8 mouse cellular contexts compared by ENCODE assay signal in the genomic region with DNA sequence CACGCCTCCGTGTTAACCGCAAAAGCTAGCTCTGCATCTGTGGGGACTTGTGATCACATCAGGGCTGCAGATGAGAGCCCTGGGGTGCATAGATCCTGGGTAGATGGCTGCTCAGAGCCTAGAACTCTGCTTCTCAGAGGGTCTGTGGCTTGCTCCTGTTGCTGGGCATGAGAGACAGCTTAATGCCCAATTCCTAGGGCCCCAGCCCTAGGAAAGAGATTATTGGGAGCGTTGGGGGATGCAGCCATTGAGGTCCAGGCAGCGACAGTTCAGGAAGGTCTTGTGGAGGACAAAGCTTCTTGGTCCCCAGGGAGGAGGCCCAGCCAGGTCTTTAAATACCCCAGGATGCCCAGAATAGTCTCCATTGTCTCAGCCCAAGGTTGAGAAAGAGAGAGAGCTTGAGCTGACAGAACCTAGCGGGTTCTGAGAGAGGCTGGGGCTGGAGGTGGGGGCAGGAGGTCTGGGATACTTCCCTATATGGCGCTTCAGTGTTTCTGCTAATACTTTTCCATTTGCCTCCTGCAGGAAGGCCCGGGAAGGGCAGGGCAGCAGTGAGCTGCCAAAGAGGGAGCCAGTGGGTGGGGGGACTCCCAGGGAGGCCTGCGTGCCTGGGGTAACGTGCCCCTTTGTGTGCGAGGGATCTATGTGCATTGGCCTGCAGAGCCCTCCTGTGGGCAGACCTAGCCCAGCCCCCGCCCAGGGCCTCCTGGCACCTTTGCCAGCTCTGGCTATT. TPM values are rescaled to one million over a fixed set of nuclear protein-coding genes. Genes with fewer than 3 reads are reported as not detected.
DNase-seq lines count a peak whose midpoint lies in the region; ATAC-seq and TF ChIP-seq lines count a peak whose summit lies in the region.

No protein-coding gene starts in this region.

- H3K27me3 ChIP-seq in testis, adult 2 months (ENCODE audit: control insufficient read depth, insufficient read depth, low read length) = no peaks in the 10 kb centered on the region
- no peaks in the 10 kb centered on the region for H3K27me3 ChIP-seq in forebrain, embryonic 12.5 days
- H3K27me3 ChIP-seq in limb, embryonic 12.5 days = no peaks in the 10 kb centered on the region

- TF ChIP-seq CTCF in testis, adult 2 months (IDR thresholded peaks at IDR 0.05; ENCODE audit: control insufficient read depth, insufficient read depth, insufficient replicate concordance, low read depth, low read length) = peak; percentile 27; the same call in 1 of the 2 replicates

- intact Hi-C loops in heart, postnatal 25 days (cut with DNase I) = loop anchor here (2.0 kb wide), 1 partner anchor 20 kb away; a partner anchor contains a TSS

- DNase-seq in testis, postnatal 14 days (ENCODE audit: low spot score) = no peak
- peak; percentile 81 for DNase-seq in heart, postnatal 25 days (ENCODE audit: low spot score)
- peak; percentile 81 for DNase-seq in skeletal muscle tissue, adult 2 months (ENCODE audit: low read depth, low spot score)
- no peak for DNase-seq in spleen, postnatal 10 days (ENCODE audit: low spot score in 2 of 2)

- 10% methylated on average over 12 of the region's 12 CpGs for WGBS in forebrain, embryonic 12.5 days
- 18% methylated on average over 12 of the region's 12 CpGs for WGBS in limb, embryonic 12.5 days

- peaks cover 8% of the 10 kb centered on the region for H3K4me1 ChIP-seq in testis, adult 2 months (ENCODE audit: control insufficient read depth, insufficient read depth, low read length)
- peaks cover 55% of the 10 kb centered on the region for H3K4me1 ChIP-seq in forebrain, embryonic 12.5 days
- H3K4me1 ChIP-seq in limb, embryonic 12.5 days (replicated peaks) = peaks cover 73% of the 10 kb centered on the region

- H3K4me2 ChIP-seq in forebrain, embryonic 12.5 days = 0 out of 2 replicates have a peak overlapping the region, but pooled peaks have one; percentile 15
- H3K4me2 ChIP-seq in limb, embryonic 12.5 days = peak overlapping the region; percentile 19; the same call in 1 of the 2 replicates

- TF ChIP-seq POLR2A in testis, adult 2 months (IDR thresholded peaks at IDR 0.05; ENCODE audit: control insufficient read depth, low read depth, low read length) = no peak

- H3K4me3 ChIP-seq in testis, adult 2 months (ENCODE audit: control insufficient read depth, low read depth, low read length) = no peak overlapping the region
- H3K4me3 ChIP-seq in forebrain, embryonic 12.5 days (replicated peaks) = no peak overlapping the region
- H3K4me3 ChIP-seq in limb, embryonic 12.5 days (replicated peaks) = no peak overlapping the region

- no peaks in the 10 kb centered on the region for H3K9me3 ChIP-seq in forebrain, embryonic 12.5 days
- no peaks in the 10 kb centered on the region for H3K9me3 ChIP-seq in limb, embryonic 12.5 days

- H3K27ac ChIP-seq in testis, adult 2 months (ENCODE audit: control insufficient read depth, insufficient read depth, low read depth, low read length) = peak overlapping the region; percentile 25
- H3K27ac ChIP-seq in forebrain, embryonic 12.5 days = peak overlapping the region; percentile 62
- peak overlapping the region; percentile 79 for H3K27ac ChIP-seq in limb, embryonic 12.5 days

- ATAC-seq in forebrain, embryonic 12.5 days (ENCODE audit: low FRiP score) = peak; percentile 34; the same call in 1 of the 2 replicates
- ATAC-seq in limb, embryonic 12.5 days (ENCODE audit: insufficient number of reproducible peaks, insufficient read depth, low FRiP score, low TSS enrichment, low read depth) = no peak
- no peak for ATAC-seq in CD4-positive, CD25-positive, alpha-beta regulatory T cell, adult 4 months

- no peak overlapping the region for H3K9ac ChIP-seq in forebrain, embryonic 12.5 days
- H3K9ac ChIP-seq in limb, embryonic 12.5 days (replicated peaks) = 0 out of 2 replicates have a peak overlapping the region, but pooled peaks have one; percentile 31

- H3K36me3 ChIP-seq in testis, adult 2 months (ENCODE audit: control insufficient read depth, insufficient read depth, low read length) = no peaks in the 10 kb centered on the region
- no peaks in the 10 kb centered on the region for H3K36me3 ChIP-seq in forebrain, embryonic 12.5 days (replicated peaks)
- no peaks in the 10 kb centered on the region for H3K36me3 ChIP-seq in limb, embryonic 12.5 days

RNA-seq across cellular contexts. Expression of a gene that starts 20.2 kb away (rescaled TPM):
- 6.0 and 7.4 TPM in 2 replicates for polyA plus RNA-seq in testis, adult 2 months (2012; rRNA removed)
- polyA plus RNA-seq in forebrain, embryonic 12.5 days (2016; fragmentation: Nextera tagmentation; extraction: Ambion mirVana) = 8.0 and 8.9 TPM in 2 replicates
- 100 to 1,000 TPM; 249 to 297 TPM for total RNA-seq in heart, postnatal 25 days (2021)
- 14.3 and 18.8 TPM in 2 replicates for polyA plus RNA-seq in limb, embryonic 12.5 days (2016; fragmentation: Nextera tagmentation; extraction: Ambion mirVana)
- not detected for polyA plus RNA-seq in CD4-positive, CD25-positive, alpha-beta regulatory T cell, adult 4 months (2017; shearing (Covaris generic))

RNA-seq across cellular contexts. Expression of a gene that starts 35.7 kb away (rescaled TPM):
- 1,386 and 1,446 TPM in 2 replicates for polyA plus RNA-seq in testis, adult 2 months (2012; rRNA removed)
- polyA plus RNA-seq in forebrain, embryonic 12.5 days (2016; fragmentation: Nextera tagmentation; extraction: Ambion mirVana) = not detected in 2 replicates
- total RNA-seq in heart, postnatal 25 days (2021) = not detected
- polyA plus RNA-seq in limb, embryonic 12.5 days (2016; fragmentation: Nextera tagmentation; extraction: Ambion mirVana) = not detected in 2 replicates
- polyA plus RNA-seq in CD4-positive, CD25-positive, alpha-beta regulatory T cell, adult 4 months (2017; shearing (Covaris generic)) = not detected

RNA-seq across cellular contexts. Expression of a gene that starts 58.4 kb away (rescaled TPM):
- polyA plus RNA-seq in testis, adult 2 months (2012; rRNA removed) = 2.8 and 3.3 TPM in 2 replicates
- not detected in 2 replicates for polyA plus RNA-seq in forebrain, embryonic 12.5 days (2016; fragmentation: Nextera tagmentation; extraction: Ambion mirVana)
- not detected for total RNA-seq in heart, postnatal 25 days (2021)
- not detected in 2 replicates for polyA plus RNA-seq in limb, embryonic 12.5 days (2016; fragmentation: Nextera tagmentation; extraction: Ambion mirVana)
- polyA plus RNA-seq in CD4-positive, CD25-positive, alpha-beta regulatory T cell, adult 4 months (2017; shearing (Covaris generic)) = not detected

Comparison
In these comparisons a context has a peak if more than half of its experiments do, and no peak if none do; other contexts are left out.
1. H3K27ac ChIP-seq: peak in every context shown above with its lines; median percentile 79 in limb, embryonic 12.5 days; 62 in forebrain, embryonic 12.5 days; 25 in testis, adult 2 months.
2. DNase-seq: peak in heart, postnatal 25 days (single experiment) and skeletal muscle tissue, adult 2 months (single experiment); none in testis, postnatal 14 days (single experiment) and spleen, postnatal 10 days (0 of 2).
3. RNA of a gene that starts 35.7 kb away (polyA plus RNA-seq): 1,386 to 1,446 TPM in testis, adult 2 months; not detected in forebrain, embryonic 12.5 days, not detected in limb, embryonic 12.5 days and not detected in CD4-positive, CD25-positive, alpha-beta regulatory T cell, adult 4 months; every median in the first group is over 1,000 times any median in the second.